Mouse (Mus musculus): Measurements from ENCODE around the gene 4930578G10Rik. TPM values are rescaled to one million over a fixed set of nuclear protein-coding genes. Genes with fewer than 3 reads are reported as not detected.

Gene 4930578G10Rik
- polyA plus RNA-seq, 1 experiment from 2014 or later: not detected

DNA sequence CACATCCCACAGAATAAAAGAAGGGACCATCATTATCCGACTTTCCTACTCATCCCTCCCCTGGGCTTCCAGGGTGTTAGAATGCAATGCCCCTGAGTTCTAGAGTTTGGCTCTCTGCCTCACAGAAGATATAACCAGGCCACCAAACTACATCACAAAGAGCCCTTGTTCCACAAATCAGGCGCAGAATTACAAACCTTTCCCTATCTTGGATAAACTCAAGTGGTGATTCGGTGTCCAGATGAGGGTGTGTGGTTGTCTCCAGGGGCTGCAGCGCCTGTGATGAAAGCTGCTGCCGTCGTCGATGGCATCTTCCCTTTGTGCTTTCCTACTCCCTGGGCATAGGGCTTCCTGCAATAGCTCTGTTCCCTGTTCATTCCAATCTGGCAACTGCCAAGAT lies 138.8 kb downstream of the 4930578G10Rik start, which contains the start of gene Fam205c:
Gene Fam205c (minus strand): TSS at position 101 of the 400 bp plus-strand sequence.
- H3K27ac ChIP-seq: no peak within 1 kb of the TSS
- H3K27me3 ChIP-seq: no peaks in the 10 kb centered on the region
- H3K4me1 ChIP-seq: no peaks in the 10 kb centered on the region
- no peak for ATAC-seq (ENCODE audit: insufficient number of reproducible peaks, low FRiP score, low TSS enrichment, low read depth)
- no peak within 1 kb of the TSS for H3K9ac ChIP-seq
- 85% methylated on average over 7 of the region's 7 CpGs for WGBS
- no peaks in the 10 kb centered on the region for H3K9me3 ChIP-seq
- no peaks in the 10 kb centered on the region for H3K36me3 ChIP-seq
- H3K4me2 ChIP-seq: no peak within 1 kb of the TSS
- H3K4me3 ChIP-seq: no peak within 1 kb of the TSS

DNA sequence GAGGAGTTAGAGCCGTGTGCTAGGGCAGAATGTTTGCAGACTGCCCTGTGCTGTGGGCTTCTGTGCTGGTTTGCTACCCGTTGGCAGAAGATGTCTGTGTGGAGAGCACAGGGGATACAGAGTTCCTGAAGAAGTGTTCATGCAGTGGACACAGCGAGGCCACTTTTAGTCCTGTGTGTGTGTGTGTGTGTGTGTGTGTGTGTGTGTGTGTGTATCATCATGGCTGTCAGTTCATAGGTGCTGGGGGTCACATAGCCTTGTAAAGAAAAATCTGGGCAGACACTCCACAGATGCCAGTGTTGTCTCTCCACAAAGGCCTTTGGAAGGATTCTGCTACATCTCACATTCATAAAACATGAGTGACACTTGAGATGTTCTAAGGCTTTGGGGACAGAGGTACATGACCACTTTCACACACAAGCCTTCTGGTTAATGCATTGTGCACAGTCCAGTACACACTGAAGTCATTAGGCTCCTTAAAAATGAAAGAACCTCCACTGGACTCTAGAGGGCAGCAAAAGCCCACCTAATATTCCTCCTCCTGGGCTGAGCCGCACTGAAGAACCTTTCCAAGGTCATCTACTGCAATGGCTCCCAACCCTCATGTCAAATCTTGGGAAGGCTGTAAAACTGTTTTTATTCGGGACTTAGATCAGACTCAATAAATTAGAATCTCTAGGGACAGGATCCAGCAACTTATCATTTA lies 141.4 kb downstream of the 4930578G10Rik start:
- WGBS: 33% methylated on average over 5 of the region's 5 CpGs
- no peaks in the 10 kb centered on the region for H3K36me3 ChIP-seq
- H3K4me2 ChIP-seq: no peak overlapping the region
- ATAC-seq (ENCODE audit: insufficient number of reproducible peaks, low FRiP score, low TSS enrichment, low read depth): 0 out of 2 replicates have a peak, but pooled peaks have one; percentile 63
- H3K9me3 ChIP-seq: no peaks in the 10 kb centered on the region
- H3K4me3 ChIP-seq: no peak overlapping the region
- no peaks in the 10 kb centered on the region for H3K4me1 ChIP-seq
- no peaks in the 10 kb centered on the region for H3K27me3 ChIP-seq
- H3K27ac ChIP-seq: no peak overlapping the region
- no peak overlapping the region for H3K9ac ChIP-seq

DNA sequence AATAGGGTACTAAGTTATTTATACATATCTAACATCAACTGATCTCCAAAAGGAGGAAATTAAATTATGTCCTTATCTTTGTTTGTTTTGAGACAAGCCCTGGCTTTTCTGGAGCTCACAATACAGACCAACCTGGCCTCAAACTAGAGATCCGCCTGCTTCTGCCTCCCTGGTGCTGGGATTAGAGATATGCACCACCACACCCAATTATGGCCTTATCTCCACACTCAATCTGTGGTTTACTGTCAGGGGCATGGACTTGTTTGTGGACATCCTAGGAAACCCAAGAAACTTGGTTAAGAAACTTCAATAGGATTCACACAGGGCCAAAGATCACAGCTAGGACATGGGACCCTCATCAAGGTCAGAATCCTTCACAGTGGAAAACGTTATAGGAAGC lies 142.3 kb downstream of the 4930578G10Rik start:
- Histone ChIP-seq H3K4me1 (no peaks in the 10 kb centered on the region), H3K4me2 (no peak overlapping the region), H3K9me3 (no peaks in the 10 kb centered on the region), H3K27me3 (no peaks in the 10 kb centered on the region), H3K4me3 (no peak overlapping the region), H3K9ac (no peak overlapping the region), H3K36me3 (no peaks in the 10 kb centered on the region), H3K27ac (no peak overlapping the region)
- ATAC-seq (ENCODE audit: insufficient number of reproducible peaks, low FRiP score, low TSS enrichment, low read depth): no peak
- WGBS: 80% methylated on average over 2 of the region's 2 CpGs

DNA sequence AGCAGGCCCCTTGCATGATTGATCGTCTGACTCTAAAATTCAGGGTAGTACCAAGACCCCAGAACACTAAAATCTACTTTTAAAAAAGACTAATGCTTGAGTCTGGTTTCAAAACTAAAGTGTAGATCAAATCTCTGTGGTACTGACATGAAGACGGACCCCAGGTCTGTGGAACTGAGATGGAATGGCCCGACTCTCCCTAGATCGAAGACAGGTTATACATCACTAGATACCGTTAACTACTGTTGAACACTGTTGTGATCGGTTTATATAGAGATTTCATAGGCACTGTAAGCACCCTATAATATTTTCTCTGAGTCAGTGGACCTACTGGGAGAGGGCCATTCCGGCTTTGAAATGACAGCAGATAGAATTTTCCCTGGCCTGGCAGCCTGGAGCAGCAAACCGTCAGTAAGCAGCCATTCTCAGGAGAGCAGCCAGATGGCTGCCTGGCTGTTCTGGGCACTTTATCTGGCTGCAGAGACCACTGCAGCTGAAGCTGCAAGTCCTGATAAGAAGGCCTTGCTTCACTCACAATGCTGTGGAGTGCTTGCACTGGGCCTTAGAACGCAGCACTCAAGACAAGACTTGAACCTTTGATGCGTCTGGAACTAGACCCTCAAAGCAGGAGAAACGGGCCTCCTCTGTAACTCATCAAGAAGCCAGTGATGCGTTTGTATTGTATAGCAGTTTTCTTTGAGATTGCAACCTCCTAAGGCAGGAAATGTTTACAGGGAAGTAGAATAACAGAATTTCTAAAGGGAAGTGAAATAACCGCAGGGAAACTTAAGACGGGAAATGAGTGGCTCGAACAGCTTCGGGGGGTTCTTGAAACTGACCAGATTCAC lies 144.7 kb downstream of the 4930578G10Rik start:
- no peak for ATAC-seq (ENCODE audit: insufficient number of reproducible peaks, low FRiP score, low TSS enrichment, low read depth)
- Histone ChIP-seq H3K36me3 (no peaks in the 10 kb centered on the region), H3K4me2 (no peak overlapping the region), H3K9me3 (no peaks in the 10 kb centered on the region), H3K4me1 (no peaks in the 10 kb centered on the region), H3K27me3 (no peaks in the 10 kb centered on the region), H3K4me3 (no peak overlapping the region), H3K9ac (no peak overlapping the region), H3K27ac (no peak overlapping the region)
- 77% methylated on average over 16 of the region's 16 CpGs for WGBS

DNA sequence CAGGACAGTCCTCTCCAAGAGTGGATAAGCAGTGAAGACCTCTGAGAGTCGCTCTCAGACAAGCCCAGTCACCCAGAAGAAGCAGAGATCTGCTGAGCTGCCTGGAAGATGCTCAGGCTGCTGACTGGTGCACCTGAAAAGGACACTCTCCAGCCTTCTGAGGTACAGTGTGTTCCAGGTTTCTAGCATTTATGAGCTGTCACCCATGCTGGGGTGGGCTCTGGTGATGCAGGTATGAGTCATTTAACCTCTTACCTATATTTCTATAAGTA lies 145.3 kb downstream of the 4930578G10Rik start:
- Histone ChIP-seq H3K9ac (no peak overlapping the region), H3K27me3 (no peaks in the 10 kb centered on the region), H3K36me3 (no peaks in the 10 kb centered on the region), H3K4me1 (no peaks in the 10 kb centered on the region), H3K9me3 (no peaks in the 10 kb centered on the region), H3K4me3 (no peak overlapping the region), H3K27ac (no peak overlapping the region), H3K4me2 (no peak overlapping the region)
- WGBS: 40% methylated on average over 1 of the region's 1 CpGs
- no peak for ATAC-seq (ENCODE audit: insufficient number of reproducible peaks, low FRiP score, low TSS enrichment, low read depth)

DNA sequence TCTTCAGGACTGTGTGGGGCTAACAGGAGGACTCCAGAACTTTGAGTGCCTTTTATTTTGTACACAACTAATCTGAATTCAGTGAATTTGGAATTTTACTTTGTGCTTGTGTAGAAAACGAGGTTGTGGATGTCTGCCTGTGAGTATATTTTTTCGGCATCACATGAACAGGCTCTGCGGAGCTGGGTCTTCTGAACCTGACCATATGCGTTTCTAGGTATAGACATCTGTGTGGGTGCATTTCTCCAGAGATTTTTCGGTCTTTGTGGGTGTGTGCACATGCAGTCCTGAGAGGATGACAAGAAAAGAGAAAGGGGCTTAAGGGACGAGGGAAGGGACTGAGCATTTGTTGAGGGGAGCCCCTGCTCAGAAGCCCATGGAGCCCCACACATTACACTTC lies 151.6 kb downstream of the 4930578G10Rik start:
- Histone ChIP-seq H3K4me2 (no peak overlapping the region), H3K36me3 (no peaks in the 10 kb centered on the region), H3K27me3 (no peaks in the 10 kb centered on the region), H3K9me3 (no peaks in the 10 kb centered on the region), H3K4me1 (no peaks in the 10 kb centered on the region), H3K4me3 (no peak overlapping the region), H3K9ac (no peak overlapping the region), H3K27ac (no peak overlapping the region)
- no peak for ATAC-seq (ENCODE audit: insufficient number of reproducible peaks, low FRiP score, low TSS enrichment, low read depth)
- 79% methylated on average over 6 of the region's 6 CpGs for WGBS

DNA sequence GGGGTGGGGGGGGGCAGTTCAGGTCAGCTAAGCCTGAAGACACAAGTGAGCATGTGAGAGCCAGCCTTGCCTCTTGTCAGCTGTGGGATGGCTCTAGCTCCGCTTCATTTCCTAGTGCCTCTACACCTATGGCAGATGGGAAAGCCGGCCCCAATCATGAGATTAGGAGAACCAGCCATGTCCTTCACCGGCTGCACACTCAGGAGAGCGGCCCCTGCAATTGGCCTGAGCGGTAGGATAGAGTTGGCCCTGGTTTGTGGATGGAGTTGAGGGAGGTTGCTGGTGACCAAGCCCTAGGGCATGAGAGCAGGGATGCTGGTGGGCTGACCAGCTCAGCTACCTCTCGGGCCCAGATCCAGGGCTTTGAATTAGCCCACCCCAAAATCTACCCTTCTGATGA lies 153.5 kb downstream of the 4930578G10Rik start:
- no peak overlapping the region for H3K27ac ChIP-seq
- H3K4me2 ChIP-seq: no peak overlapping the region
- no peak overlapping the region for H3K9ac ChIP-seq
- H3K36me3 ChIP-seq: no peaks in the 10 kb centered on the region
- 85% methylated on average over 6 of the region's 6 CpGs for WGBS
- no peaks in the 10 kb centered on the region for H3K27me3 ChIP-seq
- no peak overlapping the region for H3K4me3 ChIP-seq
- no peaks in the 10 kb centered on the region for H3K9me3 ChIP-seq
- H3K4me1 ChIP-seq: no peaks in the 10 kb centered on the region
- no peak for ATAC-seq (ENCODE audit: insufficient number of reproducible peaks, low FRiP score, low TSS enrichment, low read depth)

DNA sequence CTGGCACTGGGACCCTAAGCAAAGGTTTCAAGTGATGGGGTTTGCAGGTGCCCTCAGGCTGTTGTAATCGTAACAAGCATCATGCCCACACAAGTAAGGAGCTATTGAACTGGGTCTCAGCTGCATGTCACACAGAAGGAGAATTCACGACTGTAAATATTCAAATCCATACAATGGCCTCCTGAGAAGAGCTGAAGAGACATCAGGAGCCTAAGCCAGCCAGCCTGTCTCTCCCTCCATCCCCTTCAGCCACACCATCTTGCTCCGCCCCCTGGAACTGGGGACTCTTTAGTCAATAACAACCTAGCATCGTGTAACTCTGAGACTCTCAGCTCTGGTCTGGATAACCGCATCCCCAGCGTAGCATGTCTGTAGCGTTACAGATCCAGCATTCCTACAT lies 155.8 kb downstream of the 4930578G10Rik start:
- Histone ChIP-seq H3K27ac (no peak overlapping the region), H3K4me1 (no peaks in the 10 kb centered on the region), H3K4me3 (no peak overlapping the region), H3K9ac (no peak overlapping the region), H3K27me3 (no peaks in the 10 kb centered on the region), H3K4me2 (no peak overlapping the region), H3K9me3 (no peaks in the 10 kb centered on the region), H3K36me3 (no peaks in the 10 kb centered on the region)
- no peak for ATAC-seq (ENCODE audit: insufficient number of reproducible peaks, low FRiP score, low TSS enrichment, low read depth)
- WGBS: 60% methylated on average over 7 of the region's 7 CpGs

DNA sequence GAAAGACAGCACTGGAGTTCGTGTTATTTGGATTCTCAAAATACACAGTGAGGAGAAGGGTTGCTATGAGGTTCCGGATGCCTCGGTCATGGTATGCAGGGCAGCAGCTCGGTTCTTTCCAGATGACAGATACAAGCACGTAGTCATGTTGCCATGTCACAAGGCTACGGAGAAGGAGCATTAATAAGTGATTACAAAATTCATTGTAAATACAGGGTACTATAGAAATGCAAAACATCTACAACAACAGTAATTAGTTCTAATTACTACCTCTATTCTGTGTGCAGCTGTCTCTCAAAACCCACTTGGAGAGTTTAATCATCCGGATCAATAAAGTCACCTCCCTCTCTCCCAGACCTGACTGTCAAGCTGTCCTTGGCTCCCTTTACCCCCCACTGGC lies 159.8 kb downstream of the 4930578G10Rik start:
- H3K4me1 ChIP-seq: no peaks in the 10 kb centered on the region
- no peaks in the 10 kb centered on the region for H3K27me3 ChIP-seq
- H3K4me3 ChIP-seq: no peak overlapping the region
- H3K9me3 ChIP-seq: no peaks in the 10 kb centered on the region
- ATAC-seq (ENCODE audit: insufficient number of reproducible peaks, low FRiP score, low TSS enrichment, low read depth): no peak
- H3K9ac ChIP-seq: no peak overlapping the region
- no peak overlapping the region for H3K27ac ChIP-seq
- H3K36me3 ChIP-seq: no peaks in the 10 kb centered on the region
- no peak overlapping the region for H3K4me2 ChIP-seq
- 75% methylated on average over 7 of the region's 7 CpGs for WGBS

Other genes starting within 250 kb of the 4930578G10Rik start
- not detected in 2 replicates for gene Fam205a2, start 207.4 kb upstream of the 4930578G10Rik start, polyA plus RNA-seq (2015; fragmentation: Nextera tagmentation; extraction: Ambion mirVana)
- not detected in 2 replicates for gene Gm10591, start 123.3 kb upstream of the 4930578G10Rik start, polyA plus RNA-seq (2015; fragmentation: Nextera tagmentation; extraction: Ambion mirVana)
- gene Gm2564, start 105.8 kb upstream of the 4930578G10Rik start, polyA plus RNA-seq (2015; fragmentation: Nextera tagmentation; extraction: Ambion mirVana): 0.22 and 0.52 TPM in 2 replicates
- not detected in 2 replicates for gene Ccl27b, start 80.3 kb upstream of the 4930578G10Rik start, polyA plus RNA-seq (2015; fragmentation: Nextera tagmentation; extraction: Ambion mirVana)
- gene Il11ra2, start 73.7 kb upstream of the 4930578G10Rik start, polyA plus RNA-seq (2015; fragmentation: Nextera tagmentation; extraction: Ambion mirVana): not detected in 2 replicates
- gene Ccl19, start 21.0 kb downstream of the 4930578G10Rik start, polyA plus RNA-seq (2015; fragmentation: Nextera tagmentation; extraction: Ambion mirVana): not detected in 2 replicates
- 84.1 and 95.7 TPM in 2 replicates for gene Ccl21a, start 38.4 kb downstream of the 4930578G10Rik start, polyA plus RNA-seq (2015; fragmentation: Nextera tagmentation; extraction: Ambion mirVana)
- not detected in 2 replicates for gene Fam205a1, start 118.3 kb downstream of the 4930578G10Rik start, polyA plus RNA-seq (2015; fragmentation: Nextera tagmentation; extraction: Ambion mirVana)
- not detected in 2 replicates for gene Gm12394, start 121.2 kb downstream of the 4930578G10Rik start, polyA plus RNA-seq (2015; fragmentation: Nextera tagmentation; extraction: Ambion mirVana)
- 0.38 TPM in 1 of 2 replicates, not detected in the other for gene Fam205c, start 138.7 kb downstream of the 4930578G10Rik start, polyA plus RNA-seq (2015; fragmentation: Nextera tagmentation; extraction: Ambion mirVana)
- gene Phf24, start 181.1 kb downstream of the 4930578G10Rik start, polyA plus RNA-seq (2015; fragmentation: Nextera tagmentation; extraction: Ambion mirVana): 2.0 and 2.2 TPM in 2 replicates
- gene Dnajb5, start 214.3 kb downstream of the 4930578G10Rik start, polyA plus RNA-seq (2015; fragmentation: Nextera tagmentation; extraction: Ambion mirVana): 11.2 and 13.5 TPM in 2 replicates
- 0.42 and 0.55 TPM in 2 replicates for gene 1700022I11Rik, start 234.1 kb downstream of the 4930578G10Rik start, polyA plus RNA-seq (2015; fragmentation: Nextera tagmentation; extraction: Ambion mirVana)

Measured in limb, embryonic 15.5 days (tissue).